ENCODE assay signal across 16 mouse cellular contexts in the genomic region with DNA sequence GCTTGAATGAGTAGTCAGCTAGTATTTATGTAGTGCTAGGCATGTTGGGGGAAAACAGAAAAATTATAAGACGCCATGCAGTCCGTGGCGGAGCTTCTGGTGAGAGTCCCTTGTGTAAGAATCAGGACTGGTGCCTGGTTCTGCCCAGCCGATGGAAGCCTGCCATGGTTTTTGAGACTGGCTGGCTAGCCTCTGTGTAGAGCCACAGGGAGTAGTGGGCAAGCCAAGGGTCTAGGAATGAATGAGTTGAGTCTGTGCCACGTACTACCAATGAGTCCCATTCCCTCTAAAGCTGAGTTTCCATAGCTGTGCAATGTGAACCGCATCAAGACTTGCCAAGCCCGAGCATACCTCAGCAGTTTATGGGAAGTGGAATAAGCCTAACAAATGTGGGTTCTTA.
DNase-seq lines count a peak whose midpoint lies in the region; ATAC-seq lines count a peak whose summit lies in the region.
"Had no signal": no experiment of that assay in that cellular context is flagged by ENCODE, and none has a peak within 500 bp of the region (broad histone marks: within the 10 kb centered on the region; RNA-seq: fewer than 3 reads in every experiment).

No protein-coding gene starts in this region.

- H3K36me3 ChIP-seq in forebrain, embryonic 14.5 days (ENCODE audit: control insufficient read depth, insufficient read depth, low read length): no peaks in the 10 kb centered on the region
- no peaks in the 10 kb centered on the region for H3K36me3 ChIP-seq in forebrain, embryonic 12.5 days (replicated peaks)
- H3K36me3 ChIP-seq: forebrain, embryonic 10.5 days; limb, embryonic 13.5 days had no signal

- H3K27me3 ChIP-seq in forebrain, embryonic 14.5 days (replicated peaks; ENCODE audit: control insufficient read depth, insufficient read depth, low read length): no peaks in the 10 kb centered on the region
- H3K27me3 ChIP-seq in forebrain, embryonic 12.5 days: no peaks in the 10 kb centered on the region
- H3K27me3 ChIP-seq: limb, embryonic 13.5 days had no signal

- H3K27ac ChIP-seq in forebrain, embryonic 14.5 days (ENCODE audit: low read depth, low read length): no peak overlapping the region
- H3K27ac ChIP-seq in forebrain, embryonic 12.5 days: no peak overlapping the region
- H3K27ac ChIP-seq: forebrain, embryonic 10.5 days; limb, embryonic 13.5 days; stomach, postnatal 0 days had no signal

- H3K9ac ChIP-seq in forebrain, embryonic 14.5 days (ENCODE audit: low read length): no peak overlapping the region
- no peak overlapping the region for H3K9ac ChIP-seq in forebrain, embryonic 12.5 days
- H3K9ac ChIP-seq: limb, embryonic 13.5 days had no signal

- DNase-seq in forebrain, embryonic 14.5 days (ENCODE audit: low spot score): peak; percentile 30
- peak; percentile 93 for DNase-seq in left cerebral cortex, postnatal 4 days
- DNase-seq in left cerebral cortex, adult 11 months (ENCODE audit: low spot score): no peak
- peak; percentile 17 for DNase-seq in cerebellum, adult 9-10 months
- peak; percentile 56 to 71 for DNase-seq in layer of hippocampus, postnatal 10 days (ENCODE audit: low spot score in 2 of 2)
- DNase-seq in lung, postnatal 25 days (ENCODE audit: low spot score): no peak
- no peak for DNase-seq in urinary bladder, adult 18-20 months (ENCODE audit: low spot score in 2 of 2)
- DNase-seq: B cell, adult 2 months; kidney, postnatal 4 days; thymus, postnatal 4 days had no signal

- ATAC-seq in forebrain, embryonic 14.5 days: no peak
- ATAC-seq in forebrain, embryonic 12.5 days (ENCODE audit: low FRiP score): no peak
- ATAC-seq: inflammation-experienced regulatory T-cells, adult 6 months had no signal

- H3K9me3 ChIP-seq in forebrain, embryonic 14.5 days (replicated peaks; ENCODE audit: control insufficient read depth, low read length): no peaks in the 10 kb centered on the region
- no peaks in the 10 kb centered on the region for H3K9me3 ChIP-seq in forebrain, embryonic 12.5 days
- H3K9me3 ChIP-seq: forebrain, embryonic 10.5 days; limb, embryonic 13.5 days had no signal

- H3K4me2 ChIP-seq in forebrain, embryonic 14.5 days (ENCODE audit: low read length): no peak overlapping the region
- H3K4me2 ChIP-seq in forebrain, embryonic 12.5 days: no peak overlapping the region
- H3K4me2 ChIP-seq: limb, embryonic 13.5 days; midbrain, embryonic 11.5 days had no signal

- H3K4me1 ChIP-seq in forebrain, embryonic 14.5 days (ENCODE audit: control insufficient read depth, insufficient read depth, low read length): no peaks in the 10 kb centered on the region
- H3K4me1 ChIP-seq in forebrain, embryonic 12.5 days: no peaks in the 10 kb centered on the region
- H3K4me1 ChIP-seq: forebrain, embryonic 10.5 days had no signal

- intact Hi-C loops in left cerebral cortex, postnatal 4 days (cut with DNase I): no loop called here

- 88% methylated on average over 7 of the region's 7 CpGs for WGBS in forebrain, embryonic 14.5 days
- 90% methylated on average over 7 of the region's 7 CpGs for WGBS in forebrain, embryonic 12.5 days

- no peak overlapping the region for H3K4me3 ChIP-seq in forebrain, embryonic 14.5 days (ENCODE audit: low read depth, low read length)
- no peak overlapping the region for H3K4me3 ChIP-seq in forebrain, embryonic 12.5 days (replicated peaks)
- H3K4me3 ChIP-seq: forebrain, embryonic 10.5 days; limb, embryonic 13.5 days had no signal

Comparison
In these comparisons a context has a peak if more than half of its experiments do, and no peak if none do; other contexts are left out.
1. DNase-seq: peak in forebrain, embryonic 14.5 days (single experiment), left cerebral cortex, postnatal 4 days (single experiment), cerebellum, adult 9-10 months (single experiment) and layer of hippocampus, postnatal 10 days (2 of 2); none in left cerebral cortex, adult 11 months (single experiment), lung, postnatal 25 days (single experiment) and urinary bladder, adult 18-20 months (0 of 2).